ENCODE assay signal across 32 mouse cellular contexts in the genomic region with DNA sequence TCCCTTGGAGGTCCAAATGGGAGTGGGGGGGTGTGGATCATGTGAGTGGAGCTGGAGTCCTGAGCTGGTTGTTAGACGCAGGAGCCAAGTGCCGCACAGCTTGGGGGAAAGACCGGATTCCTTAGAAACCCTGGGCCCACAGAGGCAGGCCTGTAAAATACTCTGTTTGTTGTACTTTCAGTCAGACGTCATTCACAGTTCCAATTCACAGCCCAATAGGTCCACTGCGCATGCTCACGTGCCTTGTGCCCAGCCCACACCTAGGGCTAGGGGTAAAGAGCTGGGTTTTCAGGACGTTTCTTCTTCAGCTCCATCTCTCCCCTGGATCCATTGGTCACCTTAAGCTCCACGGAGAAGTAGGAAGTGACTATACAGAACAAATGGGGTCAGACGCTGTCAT. TPM values are rescaled to one million over a fixed set of nuclear protein-coding genes. Genes with fewer than 3 reads are reported as not detected.
DNase-seq lines count a peak whose midpoint lies in the region; ATAC-seq lines count a peak whose summit lies in the region.
"Had no signal": no experiment of that assay in that cellular context is flagged by ENCODE, and none has a peak within 500 bp of the region (broad histone marks: within the 10 kb centered on the region; RNA-seq: fewer than 3 reads in every experiment).

No protein-coding gene starts in this region.

- no peaks in the 10 kb centered on the region for H3K27me3 ChIP-seq in embryonic facial prominence, embryonic 11.5 days (ENCODE audit: control insufficient read depth, insufficient read depth, low read length)
- peaks cover 18% of the 10 kb centered on the region for H3K27me3 ChIP-seq in embryonic facial prominence, embryonic 10.5 days (replicated peaks; ENCODE audit: low read depth, poor library complexity, severe bottlenecking)
- H3K27me3 ChIP-seq in hindbrain, embryonic 10.5 days (ENCODE audit: insufficient read depth, poor library complexity, severe bottlenecking), result peaks cover 13% of the 10 kb centered on the region
- peaks cover 10% of the 10 kb centered on the region for H3K27me3 ChIP-seq in hindbrain, embryonic 13.5 days
- peaks cover under 1% of the 10 kb centered on the region; the same call in 1 of the 2 replicates for H3K27me3 ChIP-seq in midbrain, embryonic 14.5 days (ENCODE audit: control insufficient read depth, insufficient read depth, low read length)
- no peaks in the 10 kb centered on the region; the same call in 1 of the 2 replicates for H3K27me3 ChIP-seq in midbrain, embryonic 16.5 days (ENCODE audit: control insufficient read depth, insufficient read depth, low read depth, low read length)
- H3K27me3 ChIP-seq: Patski had no signal

- no peak for ATAC-seq in embryonic facial prominence, embryonic 11.5 days (replicated peaks; ENCODE audit: insufficient number of reproducible peaks, low FRiP score, low TSS enrichment, low read depth)
- no peak for ATAC-seq in hindbrain, embryonic 13.5 days (ENCODE audit: low FRiP score)
- no peak for ATAC-seq in midbrain, embryonic 14.5 days (ENCODE audit: low FRiP score, low TSS enrichment)
- ATAC-seq in midbrain, embryonic 16.5 days, result no peak
- ATAC-seq: forebrain, embryonic 13.5 days; hindbrain, embryonic 16.5 days; liver, embryonic 12.5 days; liver, postnatal 0 days; Patski had no signal

- H3K4me1 ChIP-seq in embryonic facial prominence, embryonic 11.5 days (ENCODE audit: control insufficient read depth, insufficient read depth, low read length), result peaks cover 10% of the 10 kb centered on the region
- peaks cover 42% of the 10 kb centered on the region for H3K4me1 ChIP-seq in embryonic facial prominence, embryonic 10.5 days
- H3K4me1 ChIP-seq in hindbrain, embryonic 10.5 days (replicated peaks), result peaks cover 49% of the 10 kb centered on the region
- H3K4me1 ChIP-seq in hindbrain, embryonic 13.5 days (replicated peaks), result peaks cover 24% of the 10 kb centered on the region
- H3K4me1 ChIP-seq in midbrain, embryonic 14.5 days (ENCODE audit: control insufficient read depth, insufficient read depth, low read length), result 0 out of 2 replicates have a peak, but pooled peaks cover 8% of the 10 kb centered on the region
- H3K4me1 ChIP-seq in midbrain, embryonic 16.5 days (ENCODE audit: control insufficient read depth, insufficient read depth, low read length), result peaks cover 3% of the 10 kb centered on the region; the same call in 1 of the 2 replicates
- H3K4me1 ChIP-seq: liver, embryonic 12.5 days had no signal

- DNase-seq in embryonic facial prominence, embryonic 11.5 days (ENCODE audit: low spot score), result peak; percentile 15
- no peak for DNase-seq in embryonic facial prominence, embryonic 10.5 days (ENCODE audit: low spot score)
- no peak for DNase-seq in hindbrain, embryonic 10.5 days (ENCODE audit: low spot score)
- peak; percentile 13 for DNase-seq in midbrain, embryonic 14.5 days
- DNase-seq in kidney, adult 11 months, result no peak
- DNase-seq in adrenal gland, postnatal 10 days, result no peak
- DNase-seq: adrenal gland, postnatal 25 days; cerebellum, postnatal 14 days; kidney, adult 8-10 months; kidney, postnatal 4 days; liver, postnatal 0 days; right cerebral cortex, postnatal 4 days; thymus, postnatal 4 days had no signal

- H3K9me3 ChIP-seq in embryonic facial prominence, embryonic 11.5 days (replicated peaks; ENCODE audit: control insufficient read depth, low read length), result no peaks in the 10 kb centered on the region
- H3K9me3 ChIP-seq in embryonic facial prominence, embryonic 10.5 days, result no peaks in the 10 kb centered on the region
- no peaks in the 10 kb centered on the region for H3K9me3 ChIP-seq in hindbrain, embryonic 10.5 days
- H3K9me3 ChIP-seq in hindbrain, embryonic 13.5 days, result no peaks in the 10 kb centered on the region
- H3K9me3 ChIP-seq in midbrain, embryonic 14.5 days (ENCODE audit: control insufficient read depth, low read length), result no peaks in the 10 kb centered on the region
- H3K9me3 ChIP-seq in midbrain, embryonic 16.5 days (replicated peaks; ENCODE audit: control insufficient read depth, low read length, poor library complexity, severe bottlenecking), result no peaks in the 10 kb centered on the region
- H3K9me3 ChIP-seq: G1E; liver, embryonic 12.5 days; neural tube, embryonic 13.5 days had no signal

- no peaks in the 10 kb centered on the region for H3K36me3 ChIP-seq in embryonic facial prominence, embryonic 11.5 days (replicated peaks; ENCODE audit: control insufficient read depth, insufficient read depth, low read depth, low read length)
- H3K36me3 ChIP-seq in embryonic facial prominence, embryonic 10.5 days (replicated peaks), result no peaks in the 10 kb centered on the region
- no peaks in the 10 kb centered on the region for H3K36me3 ChIP-seq in hindbrain, embryonic 10.5 days
- no peaks in the 10 kb centered on the region for H3K36me3 ChIP-seq in hindbrain, embryonic 13.5 days
- no peaks in the 10 kb centered on the region for H3K36me3 ChIP-seq in midbrain, embryonic 14.5 days (ENCODE audit: control insufficient read depth, insufficient read depth, low read length)
- no peaks in the 10 kb centered on the region for H3K36me3 ChIP-seq in midbrain, embryonic 16.5 days (ENCODE audit: control insufficient read depth, insufficient read depth, low read length)
- H3K36me3 ChIP-seq: G1E; liver, embryonic 12.5 days; neural tube, embryonic 13.5 days had no signal

- no peak overlapping the region for H3K4me2 ChIP-seq in embryonic facial prominence, embryonic 11.5 days (ENCODE audit: low read depth, low read length)
- no peak overlapping the region for H3K4me2 ChIP-seq in hindbrain, embryonic 13.5 days
- H3K4me2 ChIP-seq in midbrain, embryonic 14.5 days (ENCODE audit: low read length), result no peak overlapping the region
- no peak overlapping the region for H3K4me2 ChIP-seq in midbrain, embryonic 16.5 days (ENCODE audit: low read length)
- H3K4me2 ChIP-seq: forebrain, embryonic 13.5 days; heart, embryonic 12.5 days; liver, embryonic 12.5 days; neural tube, embryonic 13.5 days had no signal

- no peak overlapping the region for H3K4me3 ChIP-seq in embryonic facial prominence, embryonic 11.5 days (ENCODE audit: low read depth, low read length)
- no peak overlapping the region for H3K4me3 ChIP-seq in embryonic facial prominence, embryonic 10.5 days
- no peak overlapping the region for H3K4me3 ChIP-seq in hindbrain, embryonic 10.5 days
- no peak overlapping the region for H3K4me3 ChIP-seq in hindbrain, embryonic 13.5 days
- H3K4me3 ChIP-seq in midbrain, embryonic 14.5 days (replicated peaks; ENCODE audit: low read depth, low read length), result no peak overlapping the region
- H3K4me3 ChIP-seq in midbrain, embryonic 16.5 days (ENCODE audit: low read depth, low read length), result no peak overlapping the region
- H3K4me3 ChIP-seq: forebrain, embryonic 13.5 days; heart, embryonic 12.5 days; liver, embryonic 12.5 days; neural tube, embryonic 13.5 days had no signal

- WGBS in embryonic facial prominence, embryonic 11.5 days, result 43% methylated on average over 9 of the region's 9 CpGs
- WGBS in embryonic facial prominence, embryonic 10.5 days, result 41% methylated on average over 9 of the region's 9 CpGs
- WGBS in hindbrain, embryonic 10.5 days, result 50% methylated on average over 9 of the region's 9 CpGs
- WGBS in hindbrain, embryonic 13.5 days, result 57% methylated on average over 9 of the region's 9 CpGs
- 56% methylated on average over 9 of the region's 9 CpGs for WGBS in midbrain, embryonic 14.5 days
- 45% methylated on average over 9 of the region's 9 CpGs for WGBS in midbrain, embryonic 16.5 days

- H3K9ac ChIP-seq in embryonic facial prominence, embryonic 11.5 days (replicated peaks; ENCODE audit: low read length), result no peak overlapping the region
- H3K9ac ChIP-seq in hindbrain, embryonic 13.5 days, result no peak overlapping the region
- H3K9ac ChIP-seq in midbrain, embryonic 14.5 days (replicated peaks; ENCODE audit: low read length), result no peak overlapping the region
- no peak overlapping the region for H3K9ac ChIP-seq in midbrain, embryonic 16.5 days (ENCODE audit: low read depth, low read length)
- H3K9ac ChIP-seq: forebrain, embryonic 13.5 days; heart, embryonic 12.5 days; liver, embryonic 12.5 days; liver, postnatal 0 days; neural tube, embryonic 13.5 days had no signal

- H3K27ac ChIP-seq in embryonic facial prominence, embryonic 11.5 days (replicated peaks; ENCODE audit: low read depth, low read length), result no peak overlapping the region
- H3K27ac ChIP-seq in embryonic facial prominence, embryonic 10.5 days (replicated peaks), result no peak overlapping the region; the same call in 1 of the 2 replicates
- H3K27ac ChIP-seq in hindbrain, embryonic 10.5 days, result 0 out of 2 replicates have a peak overlapping the region, but pooled peaks have one; percentile 18
- no peak overlapping the region for H3K27ac ChIP-seq in hindbrain, embryonic 13.5 days
- no peak overlapping the region for H3K27ac ChIP-seq in midbrain, embryonic 14.5 days (replicated peaks; ENCODE audit: low read depth, low read length)
- H3K27ac ChIP-seq in midbrain, embryonic 16.5 days (ENCODE audit: low read length), result no peak overlapping the region
- H3K27ac ChIP-seq: forebrain, embryonic 13.5 days; kidney, postnatal 0 days; liver, embryonic 12.5 days; macrophage; neural tube, embryonic 13.5 days had no signal

RNA-seq across cellular contexts. Expression of a gene that starts 2.8 kb away (rescaled TPM):
- 15.2 and 19.8 TPM in 2 replicates for polyA plus RNA-seq in embryonic facial prominence, embryonic 11.5 days (2014; fragmentation: Nextera tagmentation; extraction: Ambion mirVana)
- polyA plus RNA-seq in embryonic facial prominence, embryonic 10.5 days (2016; fragmentation: Nextera tagmentation; extraction: Ambion mirVana), result 0.62 and 3.1 TPM in 2 replicates
- polyA plus RNA-seq in hindbrain, embryonic 10.5 days (2016; fragmentation: Nextera tagmentation; extraction: Ambion mirVana), result 0.14 and 0.33 TPM in 2 replicates
- 3.6 and 3.8 TPM in 2 replicates for polyA plus RNA-seq in hindbrain, embryonic 13.5 days (2015; fragmentation: Nextera tagmentation; extraction: Ambion mirVana)
- not detected in 2 replicates for polyA plus RNA-seq in midbrain, embryonic 14.5 days (2014; fragmentation: Nextera tagmentation; extraction: Ambion mirVana)
- 0.13 and 0.14 TPM in 2 replicates for polyA plus RNA-seq in midbrain, embryonic 16.5 days (2015; fragmentation: Nextera tagmentation; extraction: Ambion mirVana)
- total RNA-seq in adrenal gland, postnatal 10 days (2021), result 1 to 10 TPM; 2.0 to 9.6 TPM
- total RNA-seq: adrenal gland, postnatal 25 days; G1E; heart, adult 18-20 months; hematopoietic stem cell, adult 5-6 weeks; left cerebral cortex, postnatal 10 days; megakaryocyte-erythroid progenitor cell, adult 5-6 weeks had no signal
- polyA plus RNA-seq: cerebellum, adult 2 months; forebrain, embryonic 13.5 days; G1E; hindbrain, embryonic 16.5 days; intestine, embryonic 14.5 days; liver, postnatal 0 days; macrophage; midbrain, postnatal 0 days; Patski; spleen, adult 2 months had no signal

RNA-seq across cellular contexts. Expression of a gene that starts 40.1 kb away (rescaled TPM):
- polyA plus RNA-seq in embryonic facial prominence, embryonic 11.5 days (2014; fragmentation: Nextera tagmentation; extraction: Ambion mirVana), result 1.9 and 2.2 TPM in 2 replicates
- polyA plus RNA-seq in embryonic facial prominence, embryonic 10.5 days (2016; fragmentation: Nextera tagmentation; extraction: Ambion mirVana), result 2.4 and 2.5 TPM in 2 replicates
- 3.2 and 4.1 TPM in 2 replicates for polyA plus RNA-seq in hindbrain, embryonic 10.5 days (2016; fragmentation: Nextera tagmentation; extraction: Ambion mirVana)
- polyA plus RNA-seq in hindbrain, embryonic 13.5 days (2015; fragmentation: Nextera tagmentation; extraction: Ambion mirVana), result 10.9 and 12.3 TPM in 2 replicates
- 11.5 and 14.4 TPM in 2 replicates for polyA plus RNA-seq in midbrain, embryonic 14.5 days (2014; fragmentation: Nextera tagmentation; extraction: Ambion mirVana)
- polyA plus RNA-seq in midbrain, embryonic 16.5 days (2015; fragmentation: Nextera tagmentation; extraction: Ambion mirVana), result 20.2 and 25.6 TPM in 2 replicates
- total RNA-seq in adrenal gland, postnatal 10 days (2021), result 1 to 10 TPM; 1.5 to 3.0 TPM

RNA-seq across cellular contexts. Expression of a gene that starts 57.4 kb away (rescaled TPM):
- 0.47 and 0.60 TPM in 2 replicates for polyA plus RNA-seq in embryonic facial prominence, embryonic 11.5 days (2014; fragmentation: Nextera tagmentation; extraction: Ambion mirVana)
- 0.28 and 0.65 TPM in 2 replicates for polyA plus RNA-seq in embryonic facial prominence, embryonic 10.5 days (2016; fragmentation: Nextera tagmentation; extraction: Ambion mirVana)
- polyA plus RNA-seq in hindbrain, embryonic 10.5 days (2016; fragmentation: Nextera tagmentation; extraction: Ambion mirVana), result 0.37 and 0.46 TPM in 2 replicates
- polyA plus RNA-seq in hindbrain, embryonic 13.5 days (2015; fragmentation: Nextera tagmentation; extraction: Ambion mirVana), result 10.2 and 10.6 TPM in 2 replicates
- 7.3 and 10.6 TPM in 2 replicates for polyA plus RNA-seq in midbrain, embryonic 14.5 days (2014; fragmentation: Nextera tagmentation; extraction: Ambion mirVana)
- 18.0 and 26.6 TPM in 2 replicates for polyA plus RNA-seq in midbrain, embryonic 16.5 days (2015; fragmentation: Nextera tagmentation; extraction: Ambion mirVana)
- 10 to 100 TPM; 70.4 to 83.0 TPM for total RNA-seq in adrenal gland, postnatal 10 days (2021)
- total RNA-seq: megakaryocyte-erythroid progenitor cell, adult 5-6 weeks had no signal
- polyA plus RNA-seq: G1E, macrophage had no signal

Comparison
In these comparisons a context has a peak if more than half of its experiments do, and no peak if none do; other contexts are left out.
1. DNase-seq: peak in embryonic facial prominence, embryonic 11.5 days (single experiment) and midbrain, embryonic 14.5 days (single experiment); none in embryonic facial prominence, embryonic 10.5 days (single experiment), hindbrain, embryonic 10.5 days (single experiment), kidney, adult 11 months (single experiment) and adrenal gland, postnatal 10 days (single experiment).